Mouse (Mus musculus) forebrain, embryonic 15.5 days (tissue): Measurements from ENCODE around the gene Myo1b. TPM values are rescaled to one million over a fixed set of nuclear protein-coding genes. Genes with fewer than 3 reads are reported as not detected.

Source experiments
- ATAC-seq: fragments of 200-750 bp; cut with Nextera tagmentation; replicated peaks from 2 replicates; pipeline ENCODE4 v1.8.0; 2017; ENCODE audit warnings: mild to moderate bottlenecking, moderate TSS enrichment, moderate library complexity
- H3K27ac ChIP-seq: fragments of 300-500 bp; sonication (generic); replicated peaks from 2 replicates; pipeline ENCODE4 v1.5.1; 2015; ENCODE audit warnings: mild to moderate bottlenecking, inconsistent platforms
- H3K27me3 ChIP-seq: fragments of 300-500 bp; sonication (generic); 2 replicates; pipeline ENCODE4 v1.6.1; 2015; ENCODE audit warnings: inconsistent platforms
- H3K36me3 ChIP-seq: fragments of 300-500 bp; sonication (generic); 2 replicates; pipeline ENCODE4 v1.6.1; 2015; ENCODE audit warnings: mild to moderate bottlenecking, inconsistent platforms
- H3K4me1 ChIP-seq: fragments of 300-500 bp; sonication (generic); 2 replicates; pipeline ENCODE4 v1.6.1; 2015; ENCODE audit warnings: inconsistent platforms
- H3K4me2 ChIP-seq: fragments of 300-500 bp; sonication (generic); replicated peaks from 2 replicates; pipeline ENCODE4 v1.6.1; 2015; ENCODE audit warnings: mild to moderate bottlenecking, inconsistent platforms
- H3K4me3 ChIP-seq: fragments of 300-500 bp; sonication (generic); 2 replicates; pipeline ENCODE4 v1.5.1; 2015; ENCODE audit warnings: mild to moderate bottlenecking, inconsistent platforms
- H3K9ac ChIP-seq: fragments of 300-500 bp; sonication (generic); replicated peaks from 2 replicates; pipeline ENCODE4 v1.6.1; 2015; ENCODE audit warnings: mild to moderate bottlenecking, inconsistent platforms
- H3K9me3 ChIP-seq: fragments of 300-500 bp; sonication (generic); 2 replicates; pipeline ENCODE4 v1.6.1; 2016; ENCODE audit warnings: inconsistent platforms
- WGBS: fragments of 180-500 bp; shearing (Covaris S2); methylation state at CpG from one replicate; pipeline ENCODE4 v1.1.7; 2015; ENCODE audit warnings: mixed read lengths; 5-methylcytosine and 5-hydroxymethylcytosine counted together
- polyA plus RNA-seq: library from polyadenylated mRNA; unstranded; fragments of >200 nt; fragmentation: Nextera tagmentation; extraction: Ambion mirVana; gene quantifications from 2 replicates; pipeline ENCODE4 v1.2.1, GENCODE M21; 2015

Myo1b gene
- polyA plus RNA-seq, 1 experiment from 2014 or later, result 86.4 TPM

- Histone ChIP-seq H3K9ac (no peak overlapping the region), H3K9me3 (no peaks in the 10 kb centered on the region), H3K4me1 (peaks cover 19% of the 10 kb centered on the region), H3K4me2 (no peak overlapping the region), H3K4me3 (no peak overlapping the region), H3K27me3 (no peaks in the 10 kb centered on the region), H3K27ac (no peak overlapping the region), H3K36me3 (no peaks in the 10 kb centered on the region)
- WGBS, result 73% methylated on average over 16 of the region's 16 CpGs
- no peak for ATAC-seq
These were observed 22.1 kb downstream of the Myo1b start for GRCm38 (mm10) chr1:51893521-51894355.

- no peaks in the 10 kb centered on the region for H3K36me3 ChIP-seq
- no peaks in the 10 kb centered on the region for H3K27me3 ChIP-seq
- H3K4me3 ChIP-seq, result no peak overlapping the region
- ATAC-seq, result no peak
- peaks cover 25% of the 10 kb centered on the region for H3K4me1 ChIP-seq
- H3K4me2 ChIP-seq, result no peak overlapping the region
- H3K9me3 ChIP-seq, result no peaks in the 10 kb centered on the region
- H3K9ac ChIP-seq, result no peak overlapping the region
- 97% methylated on average over 4 of the region's 4 CpGs for WGBS
- H3K27ac ChIP-seq, result no peak overlapping the region
These were observed 23.9 kb downstream of the Myo1b start for GRCm38 (mm10) chr1:51892005-51892404.

DNA sequence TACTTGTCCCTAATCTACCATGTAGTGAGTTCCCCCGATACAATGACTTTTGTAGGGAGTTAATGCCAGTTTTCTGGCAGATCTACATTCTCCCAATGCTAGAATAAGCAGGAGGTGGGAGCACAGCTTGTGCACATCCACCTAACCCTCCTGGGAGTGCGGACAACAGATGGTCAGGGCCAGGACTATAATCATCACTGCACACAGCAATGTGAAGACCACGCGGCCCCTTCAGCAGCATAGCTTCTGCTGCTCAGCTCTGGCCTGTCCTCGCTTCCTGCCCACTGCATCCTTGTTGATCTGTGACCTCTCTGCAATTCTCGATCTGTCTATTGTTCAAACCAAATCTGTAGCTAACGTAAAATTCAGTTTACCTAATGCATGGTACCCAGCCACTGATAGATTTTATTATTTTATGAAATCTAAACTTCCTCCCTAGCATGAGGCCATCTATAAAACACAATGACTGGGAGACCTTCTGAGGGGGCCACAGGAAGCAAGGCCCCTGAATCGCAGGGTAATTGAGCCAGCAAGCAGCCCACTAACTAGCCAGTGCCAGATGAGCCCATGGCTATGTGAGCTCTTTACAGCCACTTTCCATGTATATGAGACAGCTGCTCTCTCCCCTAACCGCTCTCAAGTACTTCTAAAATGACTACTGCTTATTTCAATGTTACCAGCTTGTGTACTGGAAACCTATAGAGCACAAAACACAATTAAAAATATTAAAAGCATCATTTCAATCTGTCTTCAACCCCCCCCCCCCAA, 27.6 kb downstream of the Myo1b start:
- H3K36me3 ChIP-seq, result no peaks in the 10 kb centered on the region
- H3K27ac ChIP-seq, result no peak overlapping the region
- 87% methylated on average over 9 of the region's 9 CpGs for WGBS
- no peak overlapping the region for H3K4me2 ChIP-seq
- H3K4me1 ChIP-seq, result peaks cover 12% of the 10 kb centered on the region; the same call in 1 of the 2 replicates
- H3K9me3 ChIP-seq, result no peaks in the 10 kb centered on the region
- no peak overlapping the region for H3K4me3 ChIP-seq
- no peak overlapping the region for H3K9ac ChIP-seq
- no peaks in the 10 kb centered on the region for H3K27me3 ChIP-seq
- ATAC-seq, result peak; percentile 5; the same call in 1 of the 2 replicates

GRCm38 (mm10) chr1:51885356-51885983, 30.4 kb downstream of the Myo1b start:
- ATAC-seq, result no peak
- WGBS, result 76% methylated on average over 8 of the region's 8 CpGs

DNA sequence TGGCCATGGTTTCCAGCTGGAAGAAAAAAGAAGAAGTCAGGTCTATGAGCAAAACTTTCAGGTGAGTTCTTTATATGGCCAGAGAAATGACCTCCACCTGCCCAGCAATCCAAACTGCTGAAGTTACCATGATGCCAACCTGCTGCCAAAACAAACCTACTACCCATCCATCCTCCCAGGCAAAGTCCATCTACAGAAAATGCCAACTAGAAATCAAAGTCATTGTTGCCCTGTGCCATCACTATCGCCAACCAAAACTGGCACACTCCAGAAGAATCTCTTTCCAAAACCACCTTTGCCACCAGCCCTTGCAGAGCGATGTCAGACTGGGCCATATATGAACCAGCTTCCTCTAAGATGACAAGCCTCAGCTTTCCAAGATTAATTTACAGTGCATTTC, 32.7 kb downstream of the Myo1b start:
- H3K27me3 ChIP-seq, result no peaks in the 10 kb centered on the region
- no peak overlapping the region for H3K4me2 ChIP-seq
- WGBS, result 94% methylated on average over 2 of the region's 2 CpGs
- no peak overlapping the region for H3K9ac ChIP-seq
- H3K27ac ChIP-seq, result no peak overlapping the region
- H3K4me3 ChIP-seq, result no peak overlapping the region
- ATAC-seq, result no peak
- H3K9me3 ChIP-seq, result no peaks in the 10 kb centered on the region
- peaks cover 4% of the 10 kb centered on the region; the same call in 1 of the 2 replicates for H3K36me3 ChIP-seq
- H3K4me1 ChIP-seq, result peaks cover 12% of the 10 kb centered on the region

More at GRCm38 (mm10) chr1:51885356-51885983, 30.4 kb downstream of the Myo1b start:
- Histone ChIP-seq H3K9me3 (no peaks in the 10 kb centered on the region), H3K9ac (no peak overlapping the region), H3K4me2 (no peak overlapping the region), H3K27ac (no peak overlapping the region), H3K36me3 (peaks cover 4% of the 10 kb centered on the region; the same call in 1 of the 2 replicates), H3K4me1 (peaks cover 12% of the 10 kb centered on the region; the same call in 1 of the 2 replicates), H3K27me3 (no peaks in the 10 kb centered on the region), H3K4me3 (no peak overlapping the region)

- no peaks in the 10 kb centered on the region for H3K27me3 ChIP-seq
- 97% methylated on average over 10 of the region's 10 CpGs for WGBS
These were observed 33.1 kb downstream of the Myo1b start for GRCm38 (mm10) chr1:51882752-51883151.

GRCm38 (mm10) chr1:51879927-51880814, 35.7 kb downstream of the Myo1b start:
- Histone ChIP-seq H3K27me3 (no peaks in the 10 kb centered on the region), H3K27ac (no peak overlapping the region), H3K4me1 (no peaks in the 10 kb centered on the region; the same call in 1 of the 2 replicates), H3K36me3 (peaks cover 4% of the 10 kb centered on the region; the same call in 1 of the 2 replicates), H3K4me3 (no peak overlapping the region), H3K9me3 (no peaks in the 10 kb centered on the region), H3K9ac (no peak overlapping the region), H3K4me2 (no peak overlapping the region)
- 0 out of 2 replicates have a peak, but pooled peaks have one; percentile 27 for ATAC-seq
- 59% methylated on average over 12 of the region's 12 CpGs for WGBS

More at GRCm38 (mm10) chr1:51882752-51883151, 33.1 kb downstream of the Myo1b start:
- ATAC-seq, result no peak
- Histone ChIP-seq H3K36me3 (peaks cover 4% of the 10 kb centered on the region; the same call in 1 of the 2 replicates), H3K4me3 (no peak overlapping the region), H3K9ac (no peak overlapping the region), H3K27ac (no peak overlapping the region), H3K4me1 (peaks cover 8% of the 10 kb centered on the region), H3K9me3 (no peaks in the 10 kb centered on the region), H3K4me2 (no peak overlapping the region)

- H3K4me2 ChIP-seq, result no peak overlapping the region
- no peaks in the 10 kb centered on the region for H3K27me3 ChIP-seq
- H3K27ac ChIP-seq, result no peak overlapping the region
- WGBS, result 18% methylated on average over 9 of the region's 9 CpGs
- H3K36me3 ChIP-seq, result peaks cover 4% of the 10 kb centered on the region; the same call in 1 of the 2 replicates
- no peak overlapping the region for H3K9ac ChIP-seq
- ATAC-seq, result no peak
- H3K4me3 ChIP-seq, result no peak overlapping the region
- H3K9me3 ChIP-seq, result no peaks in the 10 kb centered on the region
- H3K4me1 ChIP-seq, result no peaks in the 10 kb centered on the region; the same call in 1 of the 2 replicates
These were observed 36.5 kb downstream of the Myo1b start for GRCm38 (mm10) chr1:51879333-51879770.

- 93% methylated on average over 15 of the region's 15 CpGs for WGBS
- ATAC-seq, result no peak
These were observed 40.2 kb downstream of the Myo1b start for GRCm38 (mm10) chr1:51875462-51876225.

GRCm38 (mm10) chr1:51872493-51873261, 43.2 kb downstream of the Myo1b start:
- WGBS, result 81% methylated on average over 7 of the region's 7 CpGs
- no peak for ATAC-seq

More at GRCm38 (mm10) chr1:51875462-51876225, 40.2 kb downstream of the Myo1b start:
- Histone ChIP-seq H3K9ac (no peak overlapping the region), H3K27me3 (no peaks in the 10 kb centered on the region), H3K9me3 (no peaks in the 10 kb centered on the region), H3K36me3 (no peaks in the 10 kb centered on the region), H3K4me1 (no peaks in the 10 kb centered on the region; the same call in 1 of the 2 replicates), H3K4me3 (no peak overlapping the region), H3K27ac (no peak overlapping the region), H3K4me2 (no peak overlapping the region)

More at GRCm38 (mm10) chr1:51872493-51873261, 43.2 kb downstream of the Myo1b start:
- Histone ChIP-seq H3K36me3 (0 out of 2 replicates have a peak, but pooled peaks cover 3% of the 10 kb centered on the region), H3K27me3 (no peaks in the 10 kb centered on the region), H3K4me3 (no peak overlapping the region), H3K9me3 (no peaks in the 10 kb centered on the region), H3K4me1 (no peaks in the 10 kb centered on the region), H3K27ac (no peak overlapping the region), H3K9ac (no peak overlapping the region), H3K4me2 (no peak overlapping the region)
